Mouse (Mus musculus): Measurements from ENCODE around the gene Vmn1r127.
"Not testable (repeated sequence)": the region's sequence is repeated elsewhere in the genome, so short reads cannot be mapped to it uniquely, and the experiment has no call there.

The Vmn1r127 gene

GRCm38 (mm10) chr7:21319761-21320160, at the start of gene Vmn1r127:
Vmn1r127 (minus strand) TSS chr7:21319861.
- in situ Hi-C loops (cut with MboI, MseI): loop anchor here (10.0 kb wide), 1 partner anchor 475 kb away; the partner anchor contains the start of gene Vmn1r115

GRCm38 (mm10) chr7:21361191-21361590, 41.5 kb upstream of the Vmn1r127 start, which contains the start of gene Vmn1r129:
Vmn1r129 (minus strand) TSS chr7:21361291.
- in situ Hi-C loops (cut with MboI, MseI): not testable (repeated sequence)

- in situ Hi-C loops (cut with MboI, MseI): loop anchor here (25.0 kb wide), 2 partner anchors 463 to 1688 kb away; no protein-coding TSS in a partner anchor
These were observed 29.4 kb upstream of the Vmn1r127 start, which contains the start of gene Vmn1r128 for GRCm38 (mm10) chr7:21349073-21349472. Vmn1r128 (plus strand) TSS chr7:21349373.

- in situ Hi-C loops (cut with MboI, MseI): not testable (repeated sequence)
These were observed 18.3 kb downstream of the Vmn1r127 start, which contains the start of gene Vmn1r126 for GRCm38 (mm10) chr7:21301367-21301766. Vmn1r126 (minus strand) TSS chr7:21301467.

- in situ Hi-C loops (cut with MboI, MseI): loop anchor here (25.0 kb wide), 1 partner anchor 735 kb away; the partner anchor contains the start of genes Gm5726 and Vmn1r104
These were observed 47.8 kb downstream of the Vmn1r127 start, which contains the start of gene Vmn1r125 for GRCm38 (mm10) chr7:21271879-21272278. Vmn1r125 (plus strand) TSS chr7:21272179.

Measured in regulatory T cell (primary cell).